Mouse (Mus musculus) MEL (cell line): ENCODE measurements around the gene Akap13.

Source experiments
- CTCF ChIP-seq, 3 experiments: IDR thresholded peaks in 2 of 3; conservative IDR thresholded peaks in 1 of 3; 2 replicates each; pipeline ENCODE4 v1.5.1; 2011 to 2012; ENCODE audit warnings: low read length in 3 of 3, low read depth in 2 of 3, mild to moderate bottlenecking in 2 of 3, improper control_type of control experiment in 1 of 3, inconsistent platforms in 1 of 3, mixed read lengths in 1 of 3, moderate library complexity in 1 of 3; ENCODE audit not compliant: control insufficient read depth in 1 of 3, insufficient read depth in 1 of 3, poor library complexity in 1 of 3, severe bottlenecking in 1 of 3
- EP300 ChIP-seq, 2 experiments: IDR thresholded peaks; 2 replicates each; pipeline ENCODE4 v1.6.1; 2011; ENCODE audit warnings: improper control_type of control experiment in 2 of 2, low read length in 2 of 2, low read depth in 1 of 2, mild to moderate bottlenecking in 1 of 2
- GATA1 ChIP-seq: IDR thresholded peaks from 2 replicates; pipeline ENCODE4 v1.6.1; 2011; ENCODE audit warnings: low read depth, low read length, improper control_type of control experiment
- KAT2A ChIP-seq: conservative IDR thresholded peaks from 2 replicates; pipeline ENCODE4 v1.6.1; 2012; ENCODE audit warnings: low read depth, low read length, improper control_type of control experiment, inconsistent platforms
- MAFK ChIP-seq: IDR thresholded peaks from 2 replicates; pipeline ENCODE4 v1.6.1; 2011; ENCODE audit warnings: low read depth, mild to moderate bottlenecking, low read length, improper control_type of control experiment, borderline replicate concordance
- POLR2A ChIP-seq, 2 experiments: IDR thresholded peaks; 2 replicates each; pipeline ENCODE4 v1.6.1; 2011 to 2012; ENCODE audit warnings: low read length in 2 of 2, mild to moderate bottlenecking in 2 of 2, control low read depth in 1 of 2, improper control_type of control experiment in 1 of 2, low read depth in 1 of 2, moderate library complexity in 1 of 2; ENCODE audit not compliant: control insufficient read depth in 1 of 2, insufficient read depth in 1 of 2, poor library complexity in 1 of 2
- POLR2AphosphoS2 ChIP-seq: IDR thresholded peaks from 2 replicates; pipeline ENCODE4 v1.6.1; 2011; ENCODE audit warnings: low read length, improper control_type of control experiment
- RCOR1 ChIP-seq: IDR thresholded peaks from 2 replicates; pipeline ENCODE4 v1.6.1; 2012; ENCODE audit warnings: low read depth, mild to moderate bottlenecking, inconsistent platforms, low read length, improper control_type of control experiment
- SMC3 ChIP-seq: IDR thresholded peaks from 2 replicates; pipeline ENCODE4 v1.6.1; 2011; ENCODE audit warnings: low read depth, low read length, improper control_type of control experiment
- UBTF ChIP-seq: IDR thresholded peaks from 2 replicates; pipeline ENCODE4 v1.6.1; 2012; ENCODE audit warnings: low read depth, mild to moderate bottlenecking, inconsistent platforms, low read length, improper control_type of control experiment, moderate library complexity, borderline replicate concordance; ENCODE audit not compliant: insufficient read depth
- USF1 ChIP-seq: IDR thresholded peaks from 2 replicates; pipeline ENCODE4 v1.6.1; 2014; ENCODE audit warnings: low read depth, mild to moderate bottlenecking, inconsistent platforms, low read length, improper control_type of control experiment, moderate library complexity
- ZC3H11A ChIP-seq: IDR thresholded peaks from 2 replicates; pipeline ENCODE4 v1.6.1; 2012; ENCODE audit warnings: low read depth, mild to moderate bottlenecking, inconsistent platforms, low read length, improper control_type of control experiment
- ZNF384 ChIP-seq: IDR thresholded peaks from 2 replicates; pipeline ENCODE4 v1.6.1; 2012; ENCODE audit warnings: low read depth, mild to moderate bottlenecking, inconsistent platforms, low read length, improper control_type of control experiment

- TF ChIP-seq POLR2A (IDR thresholded peaks at IDR 0.05; ENCODE audit: control insufficient read depth in 1 of 2, insufficient read depth in 1 of 2, low read depth in 1 of 2, low read length in 2 of 2, poor library complexity in 1 of 2): no peak
- no peak for TF ChIP-seq GATA1
- no peak for TF ChIP-seq KAT2A
- TF ChIP-seq CTCF (IDR thresholded peaks at IDR 0.05 in 2 of 3, conservative IDR thresholded peaks at IDR 0.05 in 1 of 3; ENCODE audit: control insufficient read depth in 1 of 3, insufficient read depth in 1 of 3, low read depth in 2 of 3, low read length in 3 of 3, poor library complexity in 1 of 3, severe bottlenecking in 1 of 3): no peak
- TF ChIP-seq EP300 (IDR thresholded peaks at IDR 0.05; ENCODE audit: low read depth in 1 of 2, low read length in 2 of 2): no peak
- TF ChIP-seq RCOR1: no peak
- no peak for TF ChIP-seq ZNF384
- TF ChIP-seq UBTF: no peak
- no peak for TF ChIP-seq USF1
- TF ChIP-seq POLR2AphosphoS2: no peak
- no peak for TF ChIP-seq ZC3H11A
- TF ChIP-seq SMC3: no peak
- no peak for TF ChIP-seq MAFK
Observed at GRCm38 (mm10) chr7:75802887-75803286, 347.6 kb downstream of the Akap13 start.
